Mouse (Mus musculus) forebrain, embryonic 16.5 days (tissue): Measurements from ENCODE around the gene Ackr4. TPM values are rescaled to one million over a fixed set of nuclear protein-coding genes. Genes with fewer than 3 reads are reported as not detected.
A peak's percentile ranks its signal among the peaks of the same experiment; 100 is the strongest.

ENCODE experiments used
- ATAC-seq: fragments of 200-750 bp; cut with Nextera tagmentation; 2 replicates; pipeline ENCODE4 v1.8.0; 2017; ENCODE audit warnings: mild to moderate bottlenecking, moderate library complexity
- H3K27ac ChIP-seq: fragments of 300-500 bp; sonication (generic); 2 replicates; pipeline ENCODE4 v1.5.1; 2014; ENCODE audit warnings: low read length, control low read depth
- H3K27me3 ChIP-seq: fragments of 300-500 bp; sonication (generic); replicated peaks from 2 replicates; pipeline ENCODE4 v1.6.1; 2014; ENCODE audit warnings: low read length; ENCODE audit not compliant: control insufficient read depth, insufficient read depth
- H3K36me3 ChIP-seq: fragments of 300-500 bp; sonication (generic); 2 replicates; pipeline ENCODE4 v1.6.1; 2014; ENCODE audit not compliant: control insufficient read depth, insufficient read depth
- H3K4me1 ChIP-seq: fragments of 300-500 bp; sonication (generic); replicated peaks from 2 replicates; pipeline ENCODE4 v1.6.1; 2014; ENCODE audit warnings: low read length; ENCODE audit not compliant: control insufficient read depth, insufficient read depth
- H3K4me2 ChIP-seq: fragments of 300-500 bp; sonication (generic); 2 replicates; pipeline ENCODE4 v1.6.1; 2014; ENCODE audit warnings: mild to moderate bottlenecking, low read length, control low read depth
- H3K4me3 ChIP-seq: fragments of 300-500 bp; sonication (generic); replicated peaks from 2 replicates; pipeline ENCODE4 v1.5.1; 2014; ENCODE audit warnings: mild to moderate bottlenecking, low read length, control low read depth
- H3K9ac ChIP-seq: fragments of 300-500 bp; sonication (generic); replicated peaks from 2 replicates; pipeline ENCODE4 v1.6.1; 2014; ENCODE audit warnings: low read depth, low read length, control low read depth
- H3K9me3 ChIP-seq: fragments of 300-500 bp; sonication (generic); 2 replicates; pipeline ENCODE4 v1.6.1; 2016; ENCODE audit warnings: low read length; ENCODE audit not compliant: control insufficient read depth
- WGBS: fragments of 180-500 bp; shearing (Covaris S2); extraction: QIAGEN DNeasy Blood & Tissue Kit; methylation state at CpG from one replicate; pipeline ENCODE4 v1.1.7; 2014; 5-methylcytosine and 5-hydroxymethylcytosine counted together
- polyA plus RNA-seq: library from polyadenylated mRNA; unstranded; fragments of >200 nt; fragmentation: Nextera tagmentation; extraction: Ambion mirVana; gene quantifications from 2 replicates; pipeline ENCODE4 v1.2.1, GENCODE M21; 2015

Gene Ackr4
- polyA plus RNA-seq, 1 experiment from 2014 or later, result 0.56 TPM

GRCm38 (mm10) chr9:104099060-104099459, 27.7 kb downstream of the Ackr4 start:
- H3K9ac ChIP-seq, result no peak overlapping the region
- 94% methylated on average over 11 of the region's 11 CpGs for WGBS
- ATAC-seq, result no peak
- no peak overlapping the region for H3K27ac ChIP-seq
- H3K27me3 ChIP-seq, result no peaks in the 10 kb centered on the region
- no peak overlapping the region for H3K4me2 ChIP-seq
- H3K9me3 ChIP-seq, result no peaks in the 10 kb centered on the region
- H3K4me3 ChIP-seq, result no peak overlapping the region
- H3K4me1 ChIP-seq, result no peaks in the 10 kb centered on the region; the same call in 1 of the 2 replicates
- H3K36me3 ChIP-seq, result no peaks in the 10 kb centered on the region

- Histone ChIP-seq H3K4me1 (no peaks in the 10 kb centered on the region; the same call in 1 of the 2 replicates), H3K9ac (no peak overlapping the region), H3K36me3 (no peaks in the 10 kb centered on the region), H3K4me2 (no peak overlapping the region), H3K27me3 (no peaks in the 10 kb centered on the region), H3K4me3 (no peak overlapping the region), H3K9me3 (no peaks in the 10 kb centered on the region), H3K27ac (no peak overlapping the region)
- ATAC-seq, result no peak
- 74% methylated on average over 5 of the region's 5 CpGs for WGBS
Measured at GRCm38 (mm10) chr9:104098256-104098655, 28.5 kb downstream of the Ackr4 start.

- H3K36me3 ChIP-seq, result no peaks in the 10 kb centered on the region
- 92% methylated on average over 5 of the region's 5 CpGs for WGBS
- no peaks in the 10 kb centered on the region for H3K27me3 ChIP-seq
- peaks cover 7% of the 10 kb centered on the region; the same call in 1 of the 2 replicates for H3K4me1 ChIP-seq
- H3K4me3 ChIP-seq, result no peak overlapping the region
- H3K9ac ChIP-seq, result no peak overlapping the region
- no peak overlapping the region for H3K4me2 ChIP-seq
- no peak for ATAC-seq
- H3K9me3 ChIP-seq, result no peaks in the 10 kb centered on the region
- no peak overlapping the region for H3K27ac ChIP-seq
Measured at GRCm38 (mm10) chr9:104092945-104093344, 33.8 kb downstream of the Ackr4 start.

GRCm38 (mm10) chr9:104088555-104088954, 38.2 kb downstream of the Ackr4 start:
- Histone ChIP-seq H3K27me3 (no peaks in the 10 kb centered on the region), H3K36me3 (no peaks in the 10 kb centered on the region), H3K4me1 (peaks cover 7% of the 10 kb centered on the region; the same call in 1 of the 2 replicates), H3K9me3 (no peaks in the 10 kb centered on the region), H3K27ac (no peak overlapping the region), H3K4me2 (no peak overlapping the region; the same call in 1 of the 2 replicates), H3K9ac (no peak overlapping the region), H3K4me3 (no peak overlapping the region)
- WGBS, result 19% methylated on average over 8 of the region's 8 CpGs
- 0 out of 2 replicates have a peak, but pooled peaks have one; percentile 40 for ATAC-seq

GRCm38 (mm10) chr9:104085730-104086429, 40.9 kb downstream of the Ackr4 start:
- no peak for ATAC-seq
- Histone ChIP-seq H3K9me3 (no peaks in the 10 kb centered on the region), H3K4me3 (no peak overlapping the region), H3K27me3 (no peaks in the 10 kb centered on the region), H3K4me1 (peaks cover 7% of the 10 kb centered on the region; the same call in 1 of the 2 replicates), H3K36me3 (no peaks in the 10 kb centered on the region), H3K27ac (no peak overlapping the region), H3K9ac (no peak overlapping the region), H3K4me2 (no peak overlapping the region)
- 73% methylated on average over 4 of the region's 4 CpGs for WGBS

GRCm38 (mm10) chr9:104080038-104080437, 46.7 kb downstream of the Ackr4 start:
- no peak overlapping the region for H3K27ac ChIP-seq
- no peaks in the 10 kb centered on the region for H3K4me1 ChIP-seq
- WGBS, result 82% methylated on average over 3 of the region's 3 CpGs
- H3K36me3 ChIP-seq, result no peaks in the 10 kb centered on the region
- no peak overlapping the region for H3K4me2 ChIP-seq
- no peak for ATAC-seq
- H3K4me3 ChIP-seq, result no peak overlapping the region
- H3K9ac ChIP-seq, result no peak overlapping the region
- H3K27me3 ChIP-seq, result no peaks in the 10 kb centered on the region
- no peaks in the 10 kb centered on the region for H3K9me3 ChIP-seq

GRCm38 (mm10) chr9:104079379-104079778, 47.4 kb downstream of the Ackr4 start:
- Histone ChIP-seq H3K4me2 (no peak overlapping the region), H3K36me3 (no peaks in the 10 kb centered on the region), H3K27me3 (no peaks in the 10 kb centered on the region), H3K4me1 (no peaks in the 10 kb centered on the region), H3K9me3 (no peaks in the 10 kb centered on the region), H3K4me3 (no peak overlapping the region), H3K27ac (no peak overlapping the region), H3K9ac (no peak overlapping the region)
- whole genome bisulfite sequencing, result 37% methylated on average over 5 of the region's 5 CpGs
- ATAC-seq, result no peak

- 96% methylated on average over 1 of the region's 1 CpGs for WGBS
- Histone ChIP-seq H3K36me3 (no peaks in the 10 kb centered on the region), H3K4me2 (no peak overlapping the region), H3K4me3 (no peak overlapping the region), H3K27me3 (no peaks in the 10 kb centered on the region), H3K4me1 (no peaks in the 10 kb centered on the region), H3K9me3 (no peaks in the 10 kb centered on the region), H3K27ac (no peak overlapping the region), H3K9ac (no peak overlapping the region)
- ATAC-seq, result no peak
Measured at GRCm38 (mm10) chr9:104078780-104079179, 48.0 kb downstream of the Ackr4 start.

- no peak for ATAC-seq
- WGBS, result 63% methylated on average over 2 of the region's 2 CpGs
Measured at GRCm38 (mm10) chr9:104075808-104076207, 50.9 kb downstream of the Ackr4 start.

More at GRCm38 (mm10) chr9:104075808-104076207, 50.9 kb downstream of the Ackr4 start:
- H3K27me3 ChIP-seq, result no peaks in the 10 kb centered on the region
- no peak overlapping the region for H3K4me3 ChIP-seq
- H3K9me3 ChIP-seq, result no peaks in the 10 kb centered on the region
- H3K4me1 ChIP-seq, result no peaks in the 10 kb centered on the region
- H3K36me3 ChIP-seq, result no peaks in the 10 kb centered on the region
- no peak overlapping the region for H3K9ac ChIP-seq
- no peak overlapping the region for H3K27ac ChIP-seq
- H3K4me2 ChIP-seq, result no peak overlapping the region
